Mouse (Mus musculus): Measurements from ENCODE around the gene B3galt6. TPM values are rescaled to one million over a fixed set of nuclear protein-coding genes. Genes with fewer than 3 reads are reported as not detected.
A peak's percentile ranks its signal among the peaks of the same experiment; 100 is the strongest.

Gene B3galt6
- polyA plus RNA-seq, 1 experiment = 5.4 TPM

DNA sequence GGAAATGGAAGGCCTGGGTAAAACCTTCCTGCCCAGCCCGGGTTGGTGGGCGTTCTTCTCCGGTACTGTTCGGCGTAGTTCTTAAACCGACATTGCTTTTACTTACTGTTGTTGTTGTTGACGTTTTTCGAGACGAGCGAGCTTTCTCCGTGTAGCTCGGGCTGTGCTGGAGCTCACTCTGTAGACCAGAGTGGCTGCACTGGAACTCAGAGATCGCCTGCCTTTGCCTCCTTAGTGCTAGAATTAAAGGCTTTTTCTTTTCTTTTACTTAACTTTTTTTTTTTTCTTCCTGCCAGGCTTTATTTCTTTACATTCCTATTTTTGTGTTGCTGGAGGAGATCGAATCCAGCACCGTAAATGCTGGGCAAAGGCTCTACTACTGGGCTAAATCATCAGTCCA lies 1.2 kb upstream of the B3galt6 start:
- H3K4me3 ChIP-seq (ENCODE audit: insufficient read depth, low read length) = peak overlapping the region; percentile 98
- H3K4me1 ChIP-seq (ENCODE audit: control insufficient read depth, insufficient read depth, low read length) = peaks cover 3% of the 10 kb centered on the region; the same call in 1 of the 2 replicates
- H3K27ac ChIP-seq (ENCODE audit: insufficient read depth, low read length) = peak overlapping the region; percentile 93
- TF ChIP-seq CTCF (IDR thresholded peaks at IDR 0.05; ENCODE audit: borderline replicate concordance, insufficient read depth, low read length) = no peak
- no peak for TF ChIP-seq POLR2A (IDR thresholded peaks at IDR 0.05; ENCODE audit: low read depth, low read length)

DNA sequence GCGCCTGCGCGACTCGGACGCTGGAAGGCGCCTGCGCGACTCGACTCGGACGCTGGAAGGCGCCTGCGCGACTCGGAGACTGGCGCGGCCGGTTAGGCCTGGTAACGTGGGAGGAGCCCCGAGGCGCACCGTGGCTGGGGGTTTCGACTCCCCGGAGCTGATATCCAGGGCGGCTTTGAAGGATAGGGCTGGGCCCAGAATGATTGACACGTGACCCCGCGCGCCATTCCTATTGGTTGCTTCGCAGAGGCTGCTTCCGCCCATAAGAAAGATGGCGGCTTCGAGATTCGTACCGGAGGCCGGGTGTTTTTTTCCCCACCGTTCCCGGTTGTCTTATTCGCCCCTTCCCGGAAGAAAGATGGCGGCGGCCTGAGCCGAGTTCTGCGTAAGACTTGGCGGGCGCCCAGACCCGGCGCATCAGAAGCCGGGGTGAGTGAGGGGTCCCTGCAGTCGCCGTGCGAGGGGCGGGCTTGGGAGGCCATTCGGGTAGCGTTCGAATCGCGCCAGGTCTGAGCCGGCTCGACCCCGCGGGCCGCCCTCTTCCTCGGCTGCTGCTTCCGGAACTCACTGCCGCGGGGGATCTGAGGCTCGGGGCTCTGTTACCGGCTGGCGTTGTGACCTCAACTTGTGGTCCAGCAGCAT lies 578 bp upstream of the B3galt6 start:
- peak overlapping the region; percentile 93 for H3K27ac ChIP-seq (ENCODE audit: insufficient read depth, low read length)
- peaks cover 3% of the 10 kb centered on the region; the same call in 1 of the 2 replicates for H3K4me1 ChIP-seq (ENCODE audit: control insufficient read depth, insufficient read depth, low read length)
- H3K4me3 ChIP-seq (ENCODE audit: insufficient read depth, low read length) = peak overlapping the region; percentile 98
- TF ChIP-seq POLR2A (IDR thresholded peaks at IDR 0.05; ENCODE audit: low read depth, low read length) (peak; percentile 59; the same call in 1 of the 2 replicates), CTCF (IDR thresholded peaks at IDR 0.05; ENCODE audit: borderline replicate concordance, insufficient read depth, low read length) (no peak)

DNA sequence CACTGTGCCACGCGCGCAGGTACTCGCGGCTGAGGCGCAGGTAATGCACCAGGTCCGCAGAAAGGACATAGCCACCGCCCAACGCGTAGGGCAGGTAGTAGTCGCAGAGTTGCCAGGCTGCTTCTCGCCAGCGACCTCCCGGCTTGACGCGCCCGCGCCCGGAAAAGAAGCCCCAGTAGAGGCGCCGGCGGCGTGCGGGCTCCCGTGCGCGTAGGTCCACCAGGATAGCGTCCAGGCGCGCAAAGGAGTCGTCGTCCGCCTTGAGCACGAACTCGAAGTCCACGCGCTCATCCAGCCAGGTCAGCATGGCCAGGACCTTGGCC lies 580 bp downstream of the B3galt6 start:
- no peak for TF ChIP-seq CTCF (IDR thresholded peaks at IDR 0.05; ENCODE audit: borderline replicate concordance, insufficient read depth, low read length)
- no peak for TF ChIP-seq POLR2A (IDR thresholded peaks at IDR 0.05; ENCODE audit: low read depth, low read length)
- Histone ChIP-seq H3K27ac (ENCODE audit: insufficient read depth, low read length) (peak overlapping the region; percentile 85), H3K4me3 (ENCODE audit: insufficient read depth, low read length) (peak overlapping the region; percentile 50), H3K4me1 (ENCODE audit: control insufficient read depth, insufficient read depth, low read length) (peaks cover 3% of the 10 kb centered on the region; the same call in 1 of the 2 replicates)

DNA sequence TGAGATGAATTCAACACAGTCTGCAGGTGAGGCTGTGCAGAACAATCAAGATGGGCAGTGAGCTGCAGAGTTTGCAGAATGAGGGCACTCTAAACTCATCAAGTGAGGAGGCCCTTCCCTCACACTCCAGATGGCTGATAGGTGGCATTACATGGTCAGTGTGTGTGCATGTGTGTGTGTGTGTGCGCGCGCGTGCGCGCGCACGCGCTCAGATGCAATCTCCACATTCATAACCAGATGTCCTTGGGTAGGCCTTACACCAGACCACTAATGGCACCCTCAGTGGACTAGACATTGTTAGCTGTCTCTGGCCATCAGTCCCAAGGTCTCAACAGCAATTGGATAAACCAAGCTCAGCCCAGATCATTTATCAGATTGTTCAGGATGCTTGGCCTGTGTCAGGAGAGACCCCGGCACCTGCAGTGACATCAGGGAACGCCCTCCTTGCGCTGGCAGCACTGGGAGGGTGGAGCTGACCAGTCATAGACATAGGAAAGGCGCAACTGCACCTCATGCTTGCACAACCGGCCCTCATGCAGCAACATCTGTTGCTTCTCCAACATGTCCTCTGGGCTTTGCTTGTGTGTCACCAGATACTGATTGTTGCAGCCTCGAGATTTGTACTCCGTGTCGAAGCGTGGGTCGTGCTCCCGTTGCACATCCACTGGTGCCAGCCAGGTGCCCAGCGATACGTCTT lies 1.1 kb downstream of the B3galt6 start:
- peak overlapping the region; percentile 50 for H3K4me3 ChIP-seq (ENCODE audit: insufficient read depth, low read length)
- H3K27ac ChIP-seq (ENCODE audit: insufficient read depth, low read length) = no peak overlapping the region
- peaks cover 3% of the 10 kb centered on the region; the same call in 1 of the 2 replicates for H3K4me1 ChIP-seq (ENCODE audit: control insufficient read depth, insufficient read depth, low read length)
- TF ChIP-seq POLR2A (IDR thresholded peaks at IDR 0.05; ENCODE audit: low read depth, low read length) (0 out of 2 replicates have a peak, but pooled peaks have one; percentile 1), CTCF (IDR thresholded peaks at IDR 0.05; ENCODE audit: borderline replicate concordance, insufficient read depth, low read length) (no peak)

DNA sequence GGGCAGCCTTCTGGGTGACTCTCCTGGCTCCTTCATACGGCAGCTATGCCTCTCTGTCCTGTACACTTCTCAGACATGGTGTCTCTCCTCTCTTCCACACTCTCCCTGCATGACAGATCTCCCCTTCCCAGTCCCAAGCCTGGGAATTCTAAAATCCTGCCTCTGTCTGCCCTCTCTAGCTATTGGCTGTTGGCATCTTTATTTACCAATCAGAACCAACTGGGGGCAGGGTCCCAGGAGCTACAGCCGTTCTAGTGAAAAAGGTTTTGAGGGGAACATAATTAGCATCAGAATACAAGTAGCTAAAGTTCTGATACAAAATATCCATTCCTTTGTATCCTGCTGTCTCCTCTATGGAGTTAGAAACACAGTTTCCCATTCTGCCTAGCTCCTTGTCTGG lies 8.7 kb downstream of the B3galt6 start:
- Histone ChIP-seq H3K4me1 (ENCODE audit: control insufficient read depth, insufficient read depth, low read length) (no peaks in the 10 kb centered on the region), H3K27ac (ENCODE audit: insufficient read depth, low read length) (no peak overlapping the region), H3K4me3 (ENCODE audit: insufficient read depth, low read length) (no peak overlapping the region)
- no peak for TF ChIP-seq POLR2A (IDR thresholded peaks at IDR 0.05; ENCODE audit: low read depth, low read length)
- no peak for TF ChIP-seq CTCF (IDR thresholded peaks at IDR 0.05; ENCODE audit: borderline replicate concordance, insufficient read depth, low read length)

DNA sequence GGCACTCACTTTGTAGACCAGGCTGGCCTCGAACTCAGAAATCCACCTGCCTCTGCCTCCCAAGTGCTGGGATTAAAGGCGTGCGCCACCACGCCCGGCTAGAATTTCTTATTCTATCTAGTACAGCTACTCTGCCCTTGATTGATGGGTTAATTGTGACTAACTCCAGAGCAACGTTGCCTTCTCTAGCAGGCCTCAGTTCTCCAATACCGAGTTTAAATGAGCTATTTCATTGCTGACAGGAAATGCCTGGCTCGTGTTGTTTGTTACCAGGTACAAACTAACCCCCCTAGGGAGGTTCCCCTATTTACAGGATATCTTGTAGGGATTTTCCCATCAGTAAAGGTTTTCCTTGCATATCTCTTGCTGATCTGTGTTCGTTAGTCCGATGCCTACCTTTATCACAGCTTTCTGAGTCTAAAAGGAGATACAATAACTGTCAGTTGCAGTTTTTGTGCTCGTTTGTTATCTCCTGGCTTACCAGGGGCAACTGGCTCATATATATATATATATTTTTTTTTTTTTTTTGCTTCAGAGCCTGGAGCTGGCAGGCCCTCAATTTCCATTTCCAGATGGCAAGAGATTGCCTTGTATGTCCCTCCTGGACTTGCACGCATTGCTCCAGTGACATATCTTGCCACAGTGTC lies 10.9 kb downstream of the B3galt6 start:
- Histone ChIP-seq H3K4me1 (ENCODE audit: control insufficient read depth, insufficient read depth, low read length) (no peaks in the 10 kb centered on the region), H3K4me3 (ENCODE audit: insufficient read depth, low read length) (no peak overlapping the region), H3K27ac (ENCODE audit: insufficient read depth, low read length) (no peak overlapping the region)
- TF ChIP-seq CTCF (IDR thresholded peaks at IDR 0.05; ENCODE audit: borderline replicate concordance, insufficient read depth, low read length) (no peak), POLR2A (IDR thresholded peaks at IDR 0.05; ENCODE audit: low read depth, low read length) (no peak)

DNA sequence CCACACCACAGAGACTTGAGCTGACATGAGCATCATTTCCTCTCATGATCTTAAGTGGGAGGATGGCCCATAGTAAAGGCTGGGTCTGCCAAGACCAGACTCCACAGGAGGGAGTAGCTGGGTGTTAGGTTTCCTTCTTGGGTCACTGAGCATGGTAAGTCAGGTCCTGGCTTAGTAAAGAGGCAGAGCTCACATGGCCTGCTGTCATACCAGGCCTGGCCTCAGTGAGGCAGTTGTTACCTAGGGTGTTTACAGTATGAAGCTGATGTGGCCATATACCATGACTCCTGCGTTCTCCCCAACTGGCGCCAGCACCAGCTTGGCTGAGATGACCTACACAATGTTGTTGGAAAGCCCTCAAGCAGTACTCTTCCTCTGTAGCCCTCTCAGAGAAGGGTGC lies 19.2 kb downstream of the B3galt6 start:
- no peaks in the 10 kb centered on the region for H3K4me1 ChIP-seq (ENCODE audit: control insufficient read depth, insufficient read depth, low read length)
- no peak overlapping the region for H3K27ac ChIP-seq (ENCODE audit: insufficient read depth, low read length)
- no peak for TF ChIP-seq POLR2A (IDR thresholded peaks at IDR 0.05; ENCODE audit: low read depth, low read length)
- no peak for TF ChIP-seq CTCF (IDR thresholded peaks at IDR 0.05; ENCODE audit: borderline replicate concordance, insufficient read depth, low read length)
- no peak overlapping the region for H3K4me3 ChIP-seq (ENCODE audit: insufficient read depth, low read length)

DNA sequence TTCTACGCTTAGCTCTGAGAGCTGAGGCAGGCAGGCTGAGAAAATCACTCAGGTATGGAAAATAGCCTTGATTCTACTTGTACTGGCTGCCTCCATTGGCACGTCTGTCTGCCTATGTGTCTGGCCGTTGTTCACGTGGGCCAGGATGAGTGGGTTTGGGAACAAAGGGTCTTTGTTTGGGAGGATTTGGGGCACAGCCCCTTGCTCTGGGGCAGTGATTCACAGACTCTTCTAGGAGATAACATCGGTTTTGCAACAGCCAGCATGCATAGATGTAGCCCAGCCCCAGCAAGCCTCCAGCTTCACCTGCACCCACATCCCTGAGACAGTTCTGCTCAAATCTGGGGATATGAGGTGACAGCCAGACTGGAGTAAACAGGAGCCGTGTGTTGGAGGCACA lies 19.8 kb downstream of the B3galt6 start:
- TF ChIP-seq POLR2A (IDR thresholded peaks at IDR 0.05; ENCODE audit: low read depth, low read length) (no peak), CTCF (IDR thresholded peaks at IDR 0.05; ENCODE audit: borderline replicate concordance, insufficient read depth, low read length) (no peak)
- Histone ChIP-seq H3K4me3 (ENCODE audit: insufficient read depth, low read length) (no peak overlapping the region), H3K27ac (ENCODE audit: insufficient read depth, low read length) (no peak overlapping the region), H3K4me1 (ENCODE audit: control insufficient read depth, insufficient read depth, low read length) (no peaks in the 10 kb centered on the region)

DNA sequence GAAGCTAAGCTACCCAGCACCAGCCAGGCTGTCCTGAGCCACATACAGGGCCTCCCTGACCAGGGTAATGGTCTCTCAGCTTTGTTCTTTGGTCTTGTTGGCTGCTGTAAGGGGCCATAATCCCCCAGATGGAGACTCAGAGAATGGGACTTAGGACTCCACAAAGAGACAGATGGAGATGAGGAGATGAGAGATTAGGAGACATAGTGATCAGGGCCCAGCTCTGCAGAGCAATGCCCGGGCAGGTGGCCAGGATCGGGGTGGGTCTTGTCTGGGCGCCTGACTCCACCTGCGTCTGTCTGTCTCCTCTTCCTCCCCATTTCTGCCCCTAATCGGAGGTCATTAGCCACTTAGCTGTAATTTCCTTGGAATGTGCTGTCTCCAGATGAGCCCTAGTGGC lies 22.2 kb downstream of the B3galt6 start:
- H3K4me1 ChIP-seq (ENCODE audit: control insufficient read depth, insufficient read depth, low read length) = no peaks in the 10 kb centered on the region
- no peak overlapping the region for H3K27ac ChIP-seq (ENCODE audit: insufficient read depth, low read length)
- no peak overlapping the region for H3K4me3 ChIP-seq (ENCODE audit: insufficient read depth, low read length)
- TF ChIP-seq POLR2A (IDR thresholded peaks at IDR 0.05; ENCODE audit: low read depth, low read length) = no peak
